Mouse (Mus musculus): ENCODE results near the gene Ptgis. TPM values are rescaled to one million over a fixed set of nuclear protein-coding genes. Genes with fewer than 3 reads are reported as not detected.

Ptgis gene
- polyA plus RNA-seq, 1 experiment: 78.8 TPM

- Histone ChIP-seq H3K36me3 (ENCODE audit: control insufficient read depth, insufficient read depth) (no peaks in the 10 kb centered on the region), H3K79me3 (ENCODE audit: low read depth) (no peaks in the 10 kb centered on the region), H3ac (ENCODE audit: control insufficient read depth, insufficient read length, low read depth) (no peak overlapping the region), H3K27me3 (ENCODE audit: control insufficient read depth, insufficient read depth, insufficient read length) (no peaks in the 10 kb centered on the region), H3K79me2 (ENCODE audit: control insufficient read depth, insufficient read depth) (no peaks in the 10 kb centered on the region), H3K4me3 (ENCODE audit: insufficient read depth, poor library complexity, severe bottlenecking) (no peak overlapping the region)
- TF ChIP-seq CTCF (IDR thresholded peaks at IDR 0.05; ENCODE audit: control insufficient read depth, insufficient read depth, insufficient read length) (no peak), USF1 (IDR thresholded peaks at IDR 0.05; ENCODE audit: low read depth) (no peak), CEBPB (IDR thresholded peaks at IDR 0.05; ENCODE audit: low read depth) (no peak), MYOG (IDR thresholded peaks at IDR 0.05; ENCODE audit: control insufficient read depth, extremely low read depth, insufficient read length) (no peak), MAX (IDR thresholded peaks at IDR 0.05) (no peak), MYOD1 (IDR thresholded peaks at IDR 0.05; ENCODE audit: control insufficient read depth, insufficient read length, low read depth) (no peak), FOSL1 (IDR thresholded peaks at IDR 0.05; ENCODE audit: insufficient read depth, low read length, poor library complexity, severe bottlenecking) (no peak)
Observed at GRCm38 (mm10) chr2:167213666-167214065, 26.7 kb downstream of the Ptgis start.

DNA sequence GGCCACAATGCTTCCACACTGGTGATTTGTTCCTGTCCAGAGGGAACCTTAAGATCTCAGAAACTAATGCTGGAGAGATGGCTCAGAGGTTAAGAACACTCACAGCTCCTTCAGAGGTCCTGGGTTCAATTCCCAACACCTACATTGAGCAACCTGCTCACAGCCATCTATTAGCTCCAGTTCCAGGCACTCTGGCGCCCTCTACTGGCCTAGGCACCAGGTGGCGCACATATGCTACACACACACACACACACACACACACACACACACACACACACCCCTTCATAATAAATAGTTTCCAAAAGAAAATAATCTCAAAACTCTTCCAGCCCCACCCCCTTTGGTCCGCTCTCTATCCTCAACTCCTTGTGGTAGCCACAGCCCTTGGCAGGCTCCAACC is 27.3 kb downstream of the Ptgis start:
- H3K27me3 ChIP-seq (ENCODE audit: control insufficient read depth, insufficient read depth, insufficient read length): no peaks in the 10 kb centered on the region
- no peaks in the 10 kb centered on the region for H3K79me2 ChIP-seq (ENCODE audit: control insufficient read depth, insufficient read depth)
- no peaks in the 10 kb centered on the region for H3K79me3 ChIP-seq (ENCODE audit: low read depth)
- H3K4me3 ChIP-seq (ENCODE audit: insufficient read depth, poor library complexity, severe bottlenecking): no peak overlapping the region
- TF ChIP-seq MYOG (IDR thresholded peaks at IDR 0.05; ENCODE audit: control insufficient read depth, extremely low read depth, insufficient read length) (no peak), CTCF (IDR thresholded peaks at IDR 0.05; ENCODE audit: control insufficient read depth, insufficient read depth, insufficient read length) (no peak), FOSL1 (IDR thresholded peaks at IDR 0.05; ENCODE audit: insufficient read depth, low read length, poor library complexity, severe bottlenecking) (no peak)
- no peak overlapping the region for H3ac ChIP-seq (ENCODE audit: control insufficient read depth, insufficient read length, low read depth)
- no peaks in the 10 kb centered on the region for H3K36me3 ChIP-seq (ENCODE audit: control insufficient read depth, insufficient read depth)

- Histone ChIP-seq H3K4me3 (ENCODE audit: insufficient read depth, poor library complexity, severe bottlenecking) (no peak overlapping the region), H3K27me3 (ENCODE audit: control insufficient read depth, insufficient read depth, insufficient read length) (no peaks in the 10 kb centered on the region), H3K79me3 (ENCODE audit: low read depth) (no peaks in the 10 kb centered on the region), H3K79me2 (ENCODE audit: control insufficient read depth, insufficient read depth) (no peaks in the 10 kb centered on the region), H3ac (ENCODE audit: control insufficient read depth, insufficient read length, low read depth) (no peak overlapping the region), H3K36me3 (ENCODE audit: control insufficient read depth, insufficient read depth) (no peaks in the 10 kb centered on the region)
- TF ChIP-seq MYOD1 (IDR thresholded peaks at IDR 0.05; ENCODE audit: control insufficient read depth, insufficient read length, low read depth) (no peak), MAX (IDR thresholded peaks at IDR 0.05) (no peak), CEBPB (IDR thresholded peaks at IDR 0.05; ENCODE audit: low read depth) (no peak), FOSL1 (IDR thresholded peaks at IDR 0.05; ENCODE audit: insufficient read depth, low read length, poor library complexity, severe bottlenecking) (no peak), CTCF (IDR thresholded peaks at IDR 0.05; ENCODE audit: control insufficient read depth, insufficient read depth, insufficient read length) (no peak), MYOG (IDR thresholded peaks at IDR 0.05; ENCODE audit: control insufficient read depth, extremely low read depth, insufficient read length) (no peak), USF1 (IDR thresholded peaks at IDR 0.05; ENCODE audit: low read depth) (no peak)
Observed at GRCm38 (mm10) chr2:167212551-167212950, 27.9 kb downstream of the Ptgis start.

DNA sequence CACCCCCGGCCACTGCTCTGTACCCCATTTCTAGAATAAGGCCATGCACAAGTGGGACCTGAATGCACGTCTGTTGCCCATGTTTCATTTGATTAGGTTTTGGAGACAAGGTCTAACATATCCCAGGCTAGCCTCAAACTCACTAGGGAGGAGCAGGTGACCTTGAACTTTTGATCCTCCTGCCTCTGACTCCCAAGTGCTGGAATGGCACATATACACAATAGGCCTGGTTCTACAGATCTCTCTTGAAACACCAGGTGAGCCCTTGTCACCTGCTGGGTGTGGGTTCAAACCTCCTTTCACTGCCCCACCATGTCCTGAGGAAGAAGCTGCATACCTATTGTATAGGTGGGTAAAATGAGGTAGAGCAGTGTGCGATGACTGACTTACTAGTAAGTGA is 28.3 kb downstream of the Ptgis start:
- Histone ChIP-seq H3K27me3 (ENCODE audit: control insufficient read depth, insufficient read depth, insufficient read length) (no peaks in the 10 kb centered on the region), H3K4me3 (ENCODE audit: insufficient read depth, poor library complexity, severe bottlenecking) (no peak overlapping the region), H3K36me3 (ENCODE audit: control insufficient read depth, insufficient read depth) (no peaks in the 10 kb centered on the region), H3ac (ENCODE audit: control insufficient read depth, insufficient read length, low read depth) (no peak overlapping the region), H3K79me2 (ENCODE audit: control insufficient read depth, insufficient read depth) (no peaks in the 10 kb centered on the region), H3K79me3 (ENCODE audit: low read depth) (no peaks in the 10 kb centered on the region)
- TF ChIP-seq MYOG (IDR thresholded peaks at IDR 0.05; ENCODE audit: control insufficient read depth, extremely low read depth, insufficient read length) (no peak), CTCF (IDR thresholded peaks at IDR 0.05; ENCODE audit: control insufficient read depth, insufficient read depth, insufficient read length) (no peak)

DNA sequence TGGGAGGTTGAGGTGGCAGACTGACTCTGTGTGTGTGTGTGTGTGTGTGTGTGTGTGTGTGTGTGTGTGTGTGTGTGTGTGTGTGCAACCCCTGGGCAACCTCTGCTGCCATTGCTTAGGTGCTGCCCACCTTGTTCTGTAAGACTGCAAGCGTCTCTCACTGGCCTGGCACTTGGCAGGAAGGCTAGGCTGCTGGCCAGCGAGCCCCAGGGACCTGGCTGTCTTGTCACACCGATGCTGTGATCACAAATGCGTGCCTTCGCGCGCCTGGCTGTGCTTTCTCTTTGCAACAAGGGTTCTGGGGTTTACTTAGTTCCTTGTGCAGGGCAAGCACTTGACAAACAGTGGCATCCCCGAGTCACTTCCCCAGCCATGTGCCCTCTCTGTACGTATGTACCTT is 30.5 kb downstream of the Ptgis start:
- H3K27me3 ChIP-seq (ENCODE audit: control insufficient read depth, insufficient read depth, insufficient read length): no peaks in the 10 kb centered on the region
- H3K36me3 ChIP-seq (ENCODE audit: control insufficient read depth, insufficient read depth): no peaks in the 10 kb centered on the region
- no peaks in the 10 kb centered on the region for H3K79me3 ChIP-seq (ENCODE audit: low read depth)
- H3K4me3 ChIP-seq (ENCODE audit: insufficient read depth, poor library complexity, severe bottlenecking): no peak overlapping the region
- no peak overlapping the region for H3ac ChIP-seq (ENCODE audit: control insufficient read depth, insufficient read length, low read depth)
- no peaks in the 10 kb centered on the region for H3K79me2 ChIP-seq (ENCODE audit: control insufficient read depth, insufficient read depth)
- no peak for TF ChIP-seq CEBPB (IDR thresholded peaks at IDR 0.05; ENCODE audit: low read depth)
- no peak for TF ChIP-seq USF1 (IDR thresholded peaks at IDR 0.05; ENCODE audit: low read depth)
- no peak for TF ChIP-seq FOSL1 (IDR thresholded peaks at IDR 0.05; ENCODE audit: insufficient read depth, low read length, poor library complexity, severe bottlenecking)
- TF ChIP-seq MAX (IDR thresholded peaks at IDR 0.05): no peak
- no peak for TF ChIP-seq MYOD1 (IDR thresholded peaks at IDR 0.05; ENCODE audit: control insufficient read depth, insufficient read length, low read depth)
- TF ChIP-seq MYOG (IDR thresholded peaks at IDR 0.05; ENCODE audit: control insufficient read depth, extremely low read depth, insufficient read length): no peak
- TF ChIP-seq CTCF (IDR thresholded peaks at IDR 0.05; ENCODE audit: control insufficient read depth, insufficient read depth, insufficient read length): no peak

DNA sequence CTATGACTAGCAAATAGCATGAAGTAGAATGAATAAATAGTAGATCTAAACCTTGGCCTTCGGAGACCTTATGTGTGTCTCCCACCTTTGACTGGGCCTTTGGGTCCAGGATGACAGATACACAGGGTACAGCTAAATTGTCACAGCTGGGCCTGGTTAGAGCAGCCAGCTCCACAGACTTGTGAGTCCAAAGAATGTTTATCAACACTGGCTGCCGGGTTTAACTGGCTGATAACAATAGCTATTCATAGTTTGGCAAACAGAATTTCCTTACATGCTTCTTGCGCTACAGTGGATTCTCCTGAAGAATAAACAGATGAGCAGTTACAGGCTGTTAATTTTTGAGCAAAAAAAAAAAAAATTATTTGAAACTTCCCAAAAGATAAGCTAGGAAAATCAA is 31.4 kb downstream of the Ptgis start:
- Histone ChIP-seq H3K79me2 (ENCODE audit: control insufficient read depth, insufficient read depth) (no peaks in the 10 kb centered on the region), H3ac (ENCODE audit: control insufficient read depth, insufficient read length, low read depth) (no peak overlapping the region), H3K27me3 (ENCODE audit: control insufficient read depth, insufficient read depth, insufficient read length) (no peaks in the 10 kb centered on the region), H3K79me3 (ENCODE audit: low read depth) (no peaks in the 10 kb centered on the region), H3K36me3 (ENCODE audit: control insufficient read depth, insufficient read depth) (no peaks in the 10 kb centered on the region), H3K4me3 (ENCODE audit: insufficient read depth, poor library complexity, severe bottlenecking) (no peak overlapping the region)
- no peak for TF ChIP-seq CTCF (IDR thresholded peaks at IDR 0.05; ENCODE audit: control insufficient read depth, insufficient read depth, insufficient read length)
- TF ChIP-seq CEBPB (IDR thresholded peaks at IDR 0.05; ENCODE audit: low read depth): no peak
- no peak for TF ChIP-seq MYOG (IDR thresholded peaks at IDR 0.05; ENCODE audit: control insufficient read depth, extremely low read depth, insufficient read length)
- no peak for TF ChIP-seq MAX (IDR thresholded peaks at IDR 0.05)
- no peak for TF ChIP-seq MYOD1 (IDR thresholded peaks at IDR 0.05; ENCODE audit: control insufficient read depth, insufficient read length, low read depth)
- no peak for TF ChIP-seq FOSL1 (IDR thresholded peaks at IDR 0.05; ENCODE audit: insufficient read depth, low read length, poor library complexity, severe bottlenecking)
- no peak for TF ChIP-seq USF1 (IDR thresholded peaks at IDR 0.05; ENCODE audit: low read depth)
